Mouse (Mus musculus) thymus, postnatal 14 days (tissue): ENCODE data around the gene Agtpbp1.

ENCODE experiments used
- DNase-seq: peaks from one replicate; pipeline ENCODE4 v3.0.0; 2021

Agtpbp1 gene

GRCm38 (mm10) chr13:59571107-59571506, 13.9 kb downstream of the Agtpbp1 start:
- no peak for DNase-seq

GRCm38 (mm10) chr13:59565945-59566520, 19.0 kb downstream of the Agtpbp1 start:
- no peak for DNase-seq

- DNase-seq: no peak
These were observed 20.1 kb downstream of the Agtpbp1 start for GRCm38 (mm10) chr13:59564923-59565322.

DNA sequence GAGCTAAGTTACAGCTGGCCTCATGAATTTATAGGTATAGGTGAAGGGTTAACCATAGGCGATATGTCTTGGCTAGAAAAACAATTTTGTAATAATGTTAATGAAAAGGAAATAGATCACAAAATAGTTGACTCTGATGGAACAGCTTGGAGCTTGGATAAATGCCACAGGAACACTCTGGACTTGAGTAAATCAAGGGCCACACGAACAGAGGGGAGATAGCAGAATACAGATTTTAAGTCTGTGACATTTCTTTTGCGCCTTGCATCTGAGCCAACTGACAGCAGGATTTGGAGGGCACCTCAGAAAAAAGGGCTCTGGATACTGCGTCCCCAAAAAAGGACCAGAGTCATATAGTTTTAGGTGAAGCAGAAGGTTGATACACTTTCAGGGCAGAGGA, 20.5 kb downstream of the Agtpbp1 start:
- DNase-seq: no peak

DNA sequence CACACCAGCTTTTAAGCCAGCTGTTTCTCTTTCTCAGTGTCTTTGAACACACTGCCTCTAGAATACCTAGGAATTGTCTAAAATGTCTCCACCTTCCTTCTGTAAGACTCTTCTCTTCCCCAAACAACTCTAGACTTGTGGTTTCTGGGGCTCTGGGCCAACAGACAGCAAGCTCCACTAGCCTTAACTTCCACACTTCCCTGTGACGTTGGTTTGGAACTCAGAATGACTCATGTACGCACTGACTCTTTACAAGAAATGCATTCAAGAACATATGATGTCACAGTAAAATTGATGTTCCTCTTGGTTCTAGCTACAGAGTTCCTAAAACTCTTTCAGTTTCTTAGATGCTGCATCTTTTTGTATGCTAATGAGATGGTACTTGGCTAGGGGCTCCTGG, 22.6 kb downstream of the Agtpbp1 start:
- no peak for DNase-seq

- no peak for DNase-seq
These were observed 26.3 kb downstream of the Agtpbp1 start for GRCm38 (mm10) chr13:59558776-59559175.

GRCm38 (mm10) chr13:59557185-59557985, 27.6 kb downstream of the Agtpbp1 start:
- peak; percentile 93 for DNase-seq

DNA sequence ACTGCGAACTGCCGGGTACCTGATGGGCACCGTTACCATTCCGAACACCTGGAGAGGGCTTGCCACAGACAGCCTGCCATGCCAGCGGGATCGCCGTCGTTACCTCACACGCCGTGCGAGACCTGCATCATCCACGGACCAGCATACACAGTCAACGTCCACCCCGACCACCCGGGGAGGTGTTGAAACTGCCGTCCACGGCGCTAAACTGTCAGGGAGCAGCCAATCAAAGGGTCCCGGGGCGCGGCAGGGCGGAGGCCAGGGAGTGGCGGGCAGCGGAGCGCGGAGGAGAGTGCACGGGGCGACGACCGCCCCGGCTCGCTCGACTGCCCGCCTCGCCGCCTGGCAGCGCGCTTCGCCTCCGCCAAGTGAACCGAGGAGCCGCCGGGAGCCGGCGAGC, 28.4 kb downstream of the Agtpbp1 start:
- peak; percentile 68 for DNase-seq

DNA sequence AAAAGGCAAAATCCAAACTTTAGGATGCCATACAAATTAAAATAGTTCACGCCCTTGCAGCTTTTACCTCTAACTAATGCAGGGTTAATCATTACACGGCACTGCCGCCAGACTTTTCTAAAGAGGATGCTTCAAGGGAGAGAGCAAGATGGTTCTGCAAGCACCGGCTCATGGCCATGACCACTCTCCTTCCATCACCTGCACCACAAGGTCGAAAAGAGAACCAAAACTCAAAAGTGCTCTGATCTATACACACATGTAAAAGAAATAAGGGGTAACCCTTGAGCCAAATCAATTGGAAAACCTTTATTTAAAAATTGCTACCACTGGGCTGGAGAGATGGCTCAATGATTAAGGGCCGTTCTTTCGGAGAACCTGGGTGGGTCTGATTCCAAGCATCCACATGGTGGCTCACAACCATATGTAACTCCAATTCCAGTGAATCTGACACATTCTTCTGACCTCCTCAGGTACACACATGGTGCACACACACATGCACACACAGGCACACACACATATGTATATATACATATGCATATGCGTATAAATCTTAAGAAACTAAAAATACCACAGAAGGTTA, 29.3 kb downstream of the Agtpbp1 start:
- no peak for DNase-seq

DNA sequence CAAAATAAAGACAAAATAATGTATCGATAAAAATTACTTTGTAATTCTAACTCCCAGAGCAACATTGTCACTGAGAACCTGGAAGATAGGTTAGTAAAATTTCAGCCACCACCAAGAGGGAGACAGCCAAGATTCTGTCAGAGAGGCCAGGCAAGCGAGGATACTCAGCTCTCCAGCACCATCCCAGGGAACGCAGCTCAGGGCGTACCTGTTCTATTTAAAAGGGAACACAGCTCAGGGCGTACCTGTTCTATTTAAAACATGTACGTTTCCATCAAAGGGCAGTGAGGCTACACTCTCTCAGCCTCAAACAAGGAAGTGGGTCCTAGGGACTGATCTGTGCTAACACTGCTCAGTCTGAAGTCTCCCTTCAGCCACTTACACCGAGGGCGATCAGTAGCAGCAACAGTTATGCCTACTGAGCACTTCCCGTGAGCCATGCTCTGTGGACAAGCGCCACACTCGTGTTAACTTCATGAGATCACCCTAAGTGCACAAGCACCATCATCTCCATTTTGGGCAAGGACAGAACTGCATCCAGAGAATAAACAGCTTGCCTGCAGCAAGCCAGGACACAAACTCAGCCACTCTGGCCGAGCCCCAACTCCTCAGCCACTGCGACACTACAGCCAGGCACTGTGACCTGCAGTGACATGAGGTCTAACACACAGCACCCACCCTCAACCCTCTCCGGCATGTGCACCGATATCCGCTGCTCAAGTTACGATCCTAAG, 30.1 kb downstream of the Agtpbp1 start:
- no peak for DNase-seq

DNA sequence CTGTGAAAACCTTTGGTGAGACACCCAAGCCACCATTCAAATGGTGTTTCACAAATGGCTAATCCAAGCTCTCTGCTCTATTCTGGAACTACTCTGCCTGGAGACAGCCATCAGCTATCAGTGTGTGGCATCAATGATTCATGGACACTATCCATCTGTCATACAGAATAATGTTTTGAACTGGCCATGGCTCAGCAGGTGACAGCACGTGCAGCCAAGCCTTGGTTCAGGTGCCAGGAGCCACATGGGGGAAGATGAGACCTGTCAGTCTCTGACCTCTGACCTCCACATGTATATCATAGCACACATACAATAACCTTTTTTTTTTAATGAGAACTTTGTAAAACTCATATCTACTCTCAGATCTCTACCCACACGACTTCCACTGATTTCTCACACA, 32.3 kb downstream of the Agtpbp1 start:
- no peak for DNase-seq

DNA sequence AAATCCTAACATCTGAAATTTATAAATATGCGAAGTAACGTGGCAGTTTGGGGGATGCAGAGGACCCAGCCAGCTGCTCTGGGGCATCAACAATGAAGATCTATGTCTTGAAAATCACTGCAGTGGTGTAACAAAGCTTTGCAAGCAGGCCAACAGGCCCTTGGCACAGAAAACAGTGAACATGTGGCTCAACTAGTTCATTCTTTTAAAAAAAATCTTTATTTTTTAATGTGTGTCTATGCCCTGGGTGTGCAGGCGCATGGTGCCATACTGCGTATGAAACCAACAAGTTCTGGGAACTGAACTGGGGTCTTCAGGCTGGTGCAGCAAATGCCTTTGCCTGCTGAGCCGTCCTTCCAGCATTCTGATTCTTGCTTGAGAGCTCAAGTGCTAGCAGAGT, 32.7 kb downstream of the Agtpbp1 start:
- DNase-seq: no peak

GRCm38 (mm10) chr13:59549318-59549798, 35.7 kb downstream of the Agtpbp1 start:
- DNase-seq: no peak

GRCm38 (mm10) chr13:59547716-59548115, 37.3 kb downstream of the Agtpbp1 start:
- no peak for DNase-seq

DNA sequence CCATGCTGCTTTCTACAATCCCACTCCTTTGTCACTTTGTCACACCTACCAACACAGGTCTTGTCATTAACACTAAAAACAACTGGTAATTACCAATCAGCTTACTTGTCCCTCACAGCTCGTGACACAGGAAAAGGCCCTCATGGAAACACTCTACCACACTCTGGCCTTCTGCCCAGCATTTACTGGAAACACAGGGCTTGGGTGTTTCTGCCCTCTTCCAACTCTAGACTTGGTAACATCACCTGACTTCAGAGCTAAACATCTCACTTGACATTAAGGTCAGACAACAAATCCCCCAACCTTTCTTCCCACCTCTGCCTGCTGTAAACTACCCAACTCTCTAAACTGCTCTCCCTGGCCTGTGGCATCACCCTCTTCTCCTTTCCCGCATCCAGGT, 37.9 kb downstream of the Agtpbp1 start:
- no peak for DNase-seq

DNA sequence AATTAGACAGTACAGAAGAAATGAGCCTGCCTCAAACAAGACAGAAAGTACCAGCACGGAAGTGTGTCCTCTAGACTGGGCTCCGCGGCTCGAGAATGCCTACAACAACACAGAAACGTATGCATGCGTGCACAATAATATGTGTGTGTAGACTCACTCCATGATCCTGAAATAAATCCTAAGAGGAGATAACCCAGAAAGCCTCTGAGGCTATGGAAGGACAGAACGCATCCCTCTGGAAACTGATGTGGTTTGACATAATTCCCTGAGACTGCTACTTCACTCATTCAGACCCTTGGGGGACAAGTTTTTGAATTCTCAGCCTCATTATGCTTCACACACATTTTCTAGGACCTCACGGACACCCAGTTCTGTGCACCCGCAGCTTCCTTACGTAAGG, 42.6 kb downstream of the Agtpbp1 start:
- DNase-seq: no peak

GRCm38 (mm10) chr13:59540030-59540429, 45.0 kb downstream of the Agtpbp1 start:
- DNase-seq: no peak

DNA sequence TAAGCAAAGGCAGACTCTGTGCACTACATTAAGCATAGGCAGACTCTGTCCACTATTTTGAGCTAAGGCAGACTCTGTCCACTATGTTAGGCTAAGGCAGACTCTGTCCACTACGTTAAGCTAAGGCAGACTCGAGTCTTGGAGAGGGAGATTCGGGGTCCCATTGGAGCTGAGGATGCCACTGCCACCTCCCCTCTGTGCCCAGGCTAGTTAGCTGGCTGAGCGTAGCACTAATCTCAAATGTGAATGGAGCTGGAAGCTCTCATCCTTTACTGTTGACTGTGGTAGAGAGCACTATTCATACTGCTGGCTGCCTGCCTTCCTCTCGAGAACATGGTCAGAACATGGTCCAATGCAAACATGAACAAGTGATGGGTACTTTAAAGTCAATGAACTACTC, 46.4 kb downstream of the Agtpbp1 start:
- DNase-seq: no peak

- DNase-seq: no peak
These were observed 48.4 kb downstream of the Agtpbp1 start for GRCm38 (mm10) chr13:59536631-59537030.

- DNase-seq: no peak
These were observed 49.3 kb downstream of the Agtpbp1 start for GRCm38 (mm10) chr13:59535746-59536145.

DNA sequence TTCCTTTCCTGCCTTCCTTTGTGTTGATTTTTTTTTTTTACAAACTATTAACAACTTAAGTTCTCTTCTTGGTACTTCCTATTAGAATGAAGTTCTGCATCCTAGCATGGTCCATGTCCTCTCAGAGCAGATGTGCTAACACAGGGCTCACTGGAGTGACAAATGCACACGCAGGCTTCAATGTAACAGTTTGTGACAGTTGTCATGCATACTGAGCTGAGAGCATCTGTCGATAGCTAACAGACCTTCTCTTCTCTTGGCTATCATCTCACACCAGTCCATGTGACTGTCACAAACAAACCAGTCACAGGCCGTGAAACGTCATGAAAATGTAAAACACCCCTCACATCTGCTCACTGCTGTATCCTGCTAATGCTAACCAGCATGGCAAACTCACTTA, 50.7 kb downstream of the Agtpbp1 start:
- DNase-seq: no peak

GRCm38 (mm10) chr13:59533331-59533730, 51.7 kb downstream of the Agtpbp1 start:
- DNase-seq: no peak

DNA sequence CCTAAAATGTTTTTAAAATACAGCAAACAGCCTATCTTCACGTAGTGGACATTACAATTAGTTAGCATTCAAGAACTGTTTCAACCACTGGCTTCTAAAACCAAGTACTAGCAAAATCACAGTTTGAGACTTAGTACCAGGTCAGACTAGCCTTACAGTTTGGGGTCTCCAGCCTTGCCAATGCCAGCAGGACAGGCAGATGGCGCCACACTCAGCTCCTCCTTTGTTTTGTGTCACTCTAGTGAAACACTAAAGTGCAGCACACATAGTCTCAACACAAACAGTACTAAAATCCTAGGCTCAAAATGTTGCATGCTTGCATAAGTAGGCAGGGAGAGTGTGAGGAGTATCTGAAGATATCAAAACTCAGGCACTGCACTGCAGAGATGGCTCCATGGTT, 53.8 kb downstream of the Agtpbp1 start:
- peak; percentile 52 for DNase-seq

- no peak for DNase-seq
These were observed 54.5 kb downstream of the Agtpbp1 start for GRCm38 (mm10) chr13:59530491-59530890.
